Mouse (Mus musculus) megakaryocyte, embryonic 14.5 days (primary cell): ENCODE data around the gene Il23a. TPM values are rescaled to one million over a fixed set of nuclear protein-coding genes. Genes with fewer than 3 reads are reported as not detected.
"Not testable (repeated sequence)": the region's sequence is repeated elsewhere in the genome, so short reads cannot be mapped to it uniquely, and the experiment has no call there.

Source experiments
- H3K27me3 ChIP-seq: replicated peaks from 2 replicates; pipeline ENCODE3; 2012; ENCODE audit warnings: inconsistent platforms
- H3K36me3 ChIP-seq: replicated peaks from 2 replicates; pipeline ENCODE3; 2012; ENCODE audit warnings: low read length, inconsistent platforms, mixed read lengths
- H3K4me1 ChIP-seq: 2 replicates; pipeline ENCODE4 v1.6.1; 2012; ENCODE audit warnings: inconsistent platforms
- H3K4me3 ChIP-seq: replicated peaks from 2 replicates; pipeline ENCODE3; 2012; ENCODE audit warnings: moderate library complexity, mild to moderate bottlenecking, inconsistent platforms
- H3K9me3 ChIP-seq: 2 replicates; pipeline ENCODE4 v1.6.1; 2012; ENCODE audit warnings: inconsistent platforms
- FLI1 ChIP-seq: IDR thresholded peaks from 2 replicates; pipeline ENCODE4 v1.6.1; 2012; ENCODE audit warnings: low read length, inconsistent platforms, mixed read lengths
- GATA1 ChIP-seq: IDR thresholded peaks from 3 replicates; pipeline ENCODE4 v1.6.1; 2012; ENCODE audit warnings: mixed read lengths, low read length, inconsistent platforms, borderline replicate concordance
- polyA plus RNA-seq: library from polyadenylated mRNA; stranded (reverse); fragments of >175 nt; gene quantifications from 2 replicates; pipeline ENCODE4 v1.2.3, GENCODE M21; 2012; ENCODE audit warnings: low replicate concordance; ENCODE audit not compliant: insufficient read depth

Il23a gene
- polyA plus RNA-seq, 1 experiment = 0.49 TPM

- TF ChIP-seq GATA1 (no peak), FLI1 (no peak)
- Histone ChIP-seq H3K9me3 (no peaks in the 10 kb centered on the region), H3K4me1 (peaks cover 33% of the 10 kb centered on the region), H3K27me3 (no peaks in the 10 kb centered on the region), H3K36me3 (peaks cover 13% of the 10 kb centered on the region), H3K4me3 (peak overlapping the region; percentile 98)
Observed at GRCm38 (mm10) chr10:128269206-128269910, 29.2 kb downstream of the Il23a start.

GRCm38 (mm10) chr10:128268371-128268770 is 30.2 kb downstream of the Il23a start, which contains the start of gene Apof:
TSS of gene Apof (plus strand) at chr10:128268671.
- TF ChIP-seq GATA1 (no peak), FLI1 (no peak)
- Histone ChIP-seq H3K4me3 (peak within 1 kb of the TSS; percentile 98), H3K27me3 (no peaks in the 10 kb centered on the region), H3K36me3 (peaks cover 5% of the 10 kb centered on the region), H3K4me1 (peaks cover 37% of the 10 kb centered on the region), H3K9me3 (no peaks in the 10 kb centered on the region)

GRCm38 (mm10) chr10:128263393-128264310 is 34.9 kb downstream of the Il23a start:
- Histone ChIP-seq H3K36me3 (no peaks in the 10 kb centered on the region), H3K4me1 (peaks cover 27% of the 10 kb centered on the region), H3K9me3 (no peaks in the 10 kb centered on the region), H3K27me3 (no peaks in the 10 kb centered on the region), H3K4me3 (no peak overlapping the region)
- TF ChIP-seq FLI1 (no peak), GATA1 (no peak)

GRCm38 (mm10) chr10:128262300-128262699 is 36.3 kb downstream of the Il23a start:
- no peaks in the 10 kb centered on the region for H3K36me3 ChIP-seq
- H3K4me1 ChIP-seq = peaks cover 24% of the 10 kb centered on the region
- H3K4me3 ChIP-seq = no peak overlapping the region
- no peaks in the 10 kb centered on the region for H3K27me3 ChIP-seq
- no peaks in the 10 kb centered on the region for H3K9me3 ChIP-seq
- TF ChIP-seq FLI1 = no peak

- H3K9me3 ChIP-seq, H3K27me3 ChIP-seq, H3K36me3 ChIP-seq, H3K4me3 ChIP-seq: not testable (repeated sequence)
- peaks cover 23% of the 10 kb centered on the region for H3K4me1 ChIP-seq
Observed at GRCm38 (mm10) chr10:128260376-128260775, 38.2 kb downstream of the Il23a start.

GRCm38 (mm10) chr10:128259946-128260345 is 38.6 kb downstream of the Il23a start:
- no peak for TF ChIP-seq GATA1
- H3K9me3 ChIP-seq = no peaks in the 10 kb centered on the region
- no peak overlapping the region for H3K4me3 ChIP-seq
- no peaks in the 10 kb centered on the region for H3K27me3 ChIP-seq
- no peaks in the 10 kb centered on the region for H3K36me3 ChIP-seq
- H3K4me1 ChIP-seq = peaks cover 21% of the 10 kb centered on the region

GRCm38 (mm10) chr10:128258953-128259352 is 39.6 kb downstream of the Il23a start:
- no peaks in the 10 kb centered on the region for H3K27me3 ChIP-seq
- no peaks in the 10 kb centered on the region for H3K9me3 ChIP-seq
- peak overlapping the region; percentile 42 for H3K4me3 ChIP-seq
- H3K4me1 ChIP-seq = peaks cover 21% of the 10 kb centered on the region
- H3K36me3 ChIP-seq = no peaks in the 10 kb centered on the region
- TF ChIP-seq GATA1 = no peak
- no peak for TF ChIP-seq FLI1

GRCm38 (mm10) chr10:128256328-128256727 is 42.2 kb downstream of the Il23a start:
- TF ChIP-seq GATA1 = no peak
- TF ChIP-seq FLI1 = no peak
- H3K27me3 ChIP-seq = no peaks in the 10 kb centered on the region
- H3K9me3 ChIP-seq = no peaks in the 10 kb centered on the region
- H3K4me3 ChIP-seq = no peak overlapping the region
- peaks cover 17% of the 10 kb centered on the region for H3K36me3 ChIP-seq
- H3K4me1 ChIP-seq = peaks cover 13% of the 10 kb centered on the region

- peaks cover 21% of the 10 kb centered on the region for H3K36me3 ChIP-seq
- no peak overlapping the region for H3K4me3 ChIP-seq
- H3K9me3 ChIP-seq = no peaks in the 10 kb centered on the region
- H3K27me3 ChIP-seq = no peaks in the 10 kb centered on the region
- TF ChIP-seq FLI1 = no peak
- no peak for TF ChIP-seq GATA1
- H3K4me1 ChIP-seq = peaks cover 13% of the 10 kb centered on the region
Observed at GRCm38 (mm10) chr10:128255925-128256324, 42.6 kb downstream of the Il23a start.

GRCm38 (mm10) chr10:128253677-128254255 is 44.8 kb downstream of the Il23a start, which contains the start of gene Apon:
TSS of gene Apon (plus strand) at chr10:128254096.
- Histone ChIP-seq H3K36me3 (peaks cover 42% of the 10 kb centered on the region), H3K27me3 (no peaks in the 10 kb centered on the region), H3K4me3 (no peak within 1 kb of the TSS), H3K9me3 (no peaks in the 10 kb centered on the region), H3K4me1 (peaks cover 1% of the 10 kb centered on the region)
- no peak for TF ChIP-seq GATA1
- no peak for TF ChIP-seq FLI1
